Mouse (Mus musculus): ENCODE measurements around the gene Eef1g.

GRCm38 (mm10) chr19:8989066-8989566 is 22.3 kb downstream of the Eef1g start, which contains the start of gene Ahnak:
- no peak for TF ChIP-seq POLR2A (IDR thresholded peaks at IDR 0.05; ENCODE audit: control insufficient read depth, extremely low read depth, insufficient read depth, low read length, poor library complexity)
- no peak for TF ChIP-seq CTCF (IDR thresholded peaks at IDR 0.05; ENCODE audit: borderline replicate concordance, control insufficient read depth, extremely low read depth, insufficient read depth, low read length, poor library complexity)
